Mouse (Mus musculus) kidney, embryonic 15.5 days (tissue): ENCODE data around the gene 2310046K23Rik. TPM values are rescaled to one million over a fixed set of nuclear protein-coding genes. Genes with fewer than 3 reads are reported as not detected.
"Not testable (repeated sequence)": the region's sequence is repeated elsewhere in the genome, so short reads cannot be mapped to it uniquely, and the experiment has no call there.

Experiments used
- ATAC-seq: fragments of 200-750 bp; cut with Nextera tagmentation; replicated peaks from 2 replicates; pipeline ENCODE4 v1.8.0; 2017; ENCODE audit warnings: moderate TSS enrichment; ENCODE audit not compliant: low FRiP score
- H3K27ac ChIP-seq: fragments of 300-500 bp; sonication (generic); 2 replicates; pipeline ENCODE4 v1.5.1; 2015; ENCODE audit warnings: mild to moderate bottlenecking, inconsistent platforms
- H3K27me3 ChIP-seq: fragments of 300-500 bp; sonication (generic); 2 replicates; pipeline ENCODE4 v1.6.1; 2015; ENCODE audit warnings: inconsistent platforms
- H3K36me3 ChIP-seq: fragments of 300-500 bp; sonication (generic); 2 replicates; pipeline ENCODE4 v1.6.1; 2015; ENCODE audit warnings: inconsistent platforms
- H3K4me1 ChIP-seq: fragments of 300-500 bp; sonication (generic); 2 replicates; pipeline ENCODE4 v1.6.1; 2015; ENCODE audit warnings: inconsistent platforms
- H3K4me2 ChIP-seq: fragments of 300-500 bp; sonication (generic); 2 replicates; pipeline ENCODE4 v1.6.1; 2015; ENCODE audit warnings: moderate library complexity, mild to moderate bottlenecking, inconsistent platforms
- H3K4me3 ChIP-seq: fragments of 300-500 bp; sonication (generic); replicated peaks from 2 replicates; pipeline ENCODE4 v1.5.1; 2015; ENCODE audit warnings: mild to moderate bottlenecking, inconsistent platforms
- H3K9ac ChIP-seq: fragments of 300-500 bp; sonication (generic); 2 replicates; pipeline ENCODE4 v1.6.1; 2015; ENCODE audit warnings: mild to moderate bottlenecking, inconsistent platforms
- H3K9me3 ChIP-seq: fragments of 300-500 bp; sonication (generic); replicated peaks from 2 replicates; pipeline ENCODE4 v1.6.1; 2016; ENCODE audit warnings: inconsistent platforms
- WGBS: fragments of 180-500 bp; shearing (Covaris S2); methylation state at CpG from one replicate; pipeline ENCODE4 v1.1.7; 2015; ENCODE audit warnings: mixed read lengths; 5-methylcytosine and 5-hydroxymethylcytosine counted together
- polyA plus RNA-seq: library from polyadenylated mRNA; unstranded; fragments of >200 nt; fragmentation: Nextera tagmentation; extraction: Ambion mirVana; gene quantifications from 2 replicates; pipeline ENCODE4 v1.2.1, GENCODE M21; 2015

2310046K23Rik gene
- polyA plus RNA-seq, 1 experiment from 2014 or later, result not detected

- H3K9ac ChIP-seq, result no peak within 1 kb of the TSS
- H3K36me3 ChIP-seq, result no peaks in the 10 kb centered on the region
- H3K4me1 ChIP-seq, result no peaks in the 10 kb centered on the region
- H3K4me2 ChIP-seq, result no peak within 1 kb of the TSS
- H3K27me3 ChIP-seq, result no peaks in the 10 kb centered on the region
- WGBS, result 91% methylated on average over 1 of the region's 1 CpGs
- H3K9me3 ChIP-seq, result no peaks in the 10 kb centered on the region
- H3K4me3 ChIP-seq, result no peak within 1 kb of the TSS
- H3K27ac ChIP-seq, result no peak within 1 kb of the TSS
- no peak for ATAC-seq
These were observed 33.9 kb downstream of the 2310046K23Rik start, which contains the start of gene Sprr4 for GRCm38 (mm10) chr3:92500393-92500792. Gene Sprr4 (minus strand): TSS chr3:92500493.

- H3K4me3 ChIP-seq, H3K27ac ChIP-seq, ATAC-seq, H3K4me1 ChIP-seq, H3K36me3 ChIP-seq, H3K4me2 ChIP-seq, H3K9ac ChIP-seq, H3K9me3 ChIP-seq, H3K27me3 ChIP-seq: not testable (repeated sequence)
These were observed 44.0 kb downstream of the 2310046K23Rik start for GRCm38 (mm10) chr3:92490262-92490661.

GRCm38 (mm10) chr3:92486307-92486706 is 48.0 kb downstream of the 2310046K23Rik start:
- no peak overlapping the region for H3K4me3 ChIP-seq
- no peaks in the 10 kb centered on the region for H3K4me1 ChIP-seq
- no peaks in the 10 kb centered on the region for H3K27me3 ChIP-seq
- no peaks in the 10 kb centered on the region for H3K9me3 ChIP-seq
- no peak overlapping the region for H3K4me2 ChIP-seq
- 0 out of 2 replicates have a peak, but pooled peaks have one; percentile 46 for ATAC-seq
- H3K27ac ChIP-seq, result peak overlapping the region; percentile 45; the same call in 1 of the 2 replicates
- 26% methylated on average over 1 of the region's 1 CpGs for WGBS
- no peaks in the 10 kb centered on the region for H3K36me3 ChIP-seq
- H3K9ac ChIP-seq, result no peak overlapping the region

- peak within 1 kb of the TSS; percentile 45; the same call in 1 of the 2 replicates for H3K27ac ChIP-seq
- H3K9ac ChIP-seq, result no peak within 1 kb of the TSS
- H3K4me2 ChIP-seq, result no peak within 1 kb of the TSS
- no peak for ATAC-seq
- H3K36me3 ChIP-seq, result no peaks in the 10 kb centered on the region
- H3K4me1 ChIP-seq, result no peaks in the 10 kb centered on the region
- no peak within 1 kb of the TSS for H3K4me3 ChIP-seq
- no peaks in the 10 kb centered on the region for H3K9me3 ChIP-seq
- no peaks in the 10 kb centered on the region for H3K27me3 ChIP-seq
These were observed 48.4 kb downstream of the 2310046K23Rik start, which contains the start of gene Sprr1a for GRCm38 (mm10) chr3:92485863-92486262. Gene Sprr1a (minus strand): TSS chr3:92485895.

Other genes with a start within 250 kb of the 2310046K23Rik start
- 1.0 TPM in 1 of 2 replicates, not detected in the other for gene Sprr2a3, start 249.1 kb downstream of the 2310046K23Rik start, polyA plus RNA-seq
- not detected in 2 replicates for gene Sprr2b, start 217.9 kb downstream of the 2310046K23Rik start, polyA plus RNA-seq
- not detected in 2 replicates for gene Sprr2d, start 195.4 kb downstream of the 2310046K23Rik start, polyA plus RNA-seq
- not detected in 2 replicates for gene Sprr2e, start 182.4 kb downstream of the 2310046K23Rik start, polyA plus RNA-seq
- gene Sprr2f, start 169.3 kb downstream of the 2310046K23Rik start, polyA plus RNA-seq, result 13.1 and 30.3 TPM in 2 replicates
- gene Sprr2h, start 148.8 kb downstream of the 2310046K23Rik start, polyA plus RNA-seq, result not detected in 2 replicates
- gene Sprr2i, start 126.5 kb downstream of the 2310046K23Rik start, polyA plus RNA-seq, result not detected in 2 replicates
- gene Sprr2j-ps, start 116.4 kb downstream of the 2310046K23Rik start, polyA plus RNA-seq, result not detected in 2 replicates
- 7.8 and 12.5 TPM in 2 replicates for gene Gm9774, start 105.1 kb downstream of the 2310046K23Rik start, polyA plus RNA-seq
- gene Sprr2k, start 101.9 kb downstream of the 2310046K23Rik start, polyA plus RNA-seq, result not detected in 2 replicates
- gene Sprr1b, start 95.7 kb downstream of the 2310046K23Rik start, polyA plus RNA-seq, result 0.41 and 0.83 TPM in 2 replicates
- gene Sprr3, start 75.8 kb downstream of the 2310046K23Rik start, polyA plus RNA-seq, result 0.18 TPM in 1 of 2 replicates, not detected in the other
- gene Sprr1a, start 48.6 kb downstream of the 2310046K23Rik start, polyA plus RNA-seq, result 15.2 and 17.5 TPM in 2 replicates
- not detected in 2 replicates for gene Sprr4, start 34.0 kb downstream of the 2310046K23Rik start, polyA plus RNA-seq
- gene Ivl, start 39.2 kb upstream of the 2310046K23Rik start, polyA plus RNA-seq, result 0.22 and 0.61 TPM in 2 replicates
- gene Smcp, start 54.5 kb upstream of the 2310046K23Rik start, polyA plus RNA-seq, result not detected in 2 replicates
- gene 2210017I01Rik, start 73.0 kb upstream of the 2310046K23Rik start, polyA plus RNA-seq, result not detected in 2 replicates
- gene Lce6a, start 87.1 kb upstream of the 2310046K23Rik start, polyA plus RNA-seq, result not detected in 2 replicates
- gene Lce1a1, start 113.8 kb upstream of the 2310046K23Rik start, polyA plus RNA-seq, result not detected in 2 replicates
- gene Lce1b, start 122.4 kb upstream of the 2310046K23Rik start, polyA plus RNA-seq, result not detected in 2 replicates
- gene Lce1a2, start 135.8 kb upstream of the 2310046K23Rik start, polyA plus RNA-seq, result not detected in 2 replicates
- not detected in 2 replicates for gene Lce1c, start 144.7 kb upstream of the 2310046K23Rik start, polyA plus RNA-seq
- gene Lce1d, start 152.7 kb upstream of the 2310046K23Rik start, polyA plus RNA-seq, result not detected in 2 replicates
- not detected in 2 replicates for gene Lce1e, start 174.6 kb upstream of the 2310046K23Rik start, polyA plus RNA-seq
- not detected in 2 replicates for gene Lce1f, start 185.8 kb upstream of the 2310046K23Rik start, polyA plus RNA-seq
- gene Gm38119, start 204.6 kb upstream of the 2310046K23Rik start, polyA plus RNA-seq, result not detected in 2 replicates
- not detected in 2 replicates for gene Lce1g, start 217.8 kb upstream of the 2310046K23Rik start, polyA plus RNA-seq
- not detected in 2 replicates for gene Lce1h, start 230.6 kb upstream of the 2310046K23Rik start, polyA plus RNA-seq
- not detected in 2 replicates for gene Lce1i, start 244.4 kb upstream of the 2310046K23Rik start, polyA plus RNA-seq